Mouse (Mus musculus) heart, embryonic 11.5 days (tissue): ENCODE results near the gene Tcl1. TPM values are rescaled to one million over a fixed set of nuclear protein-coding genes. Genes with fewer than 3 reads are reported as not detected.

Experiments used
- polyA plus RNA-seq: library from polyadenylated mRNA; unstranded; fragments of >200 nt; fragmentation: Nextera tagmentation; extraction: Ambion mirVana; gene quantifications from 2 replicates; pipeline ENCODE4 v1.2.1, GENCODE M21; 2014

The Tcl1 gene
- polyA plus RNA-seq, 1 experiment from 2014 or later: not detected

Other genes starting within 250 kb of the Tcl1 start
- 0.10 and 0.42 TPM in 2 replicates for gene Syne3, start 213.0 kb downstream of the Tcl1 start, polyA plus RNA-seq
- gene Glrx5, start 190.1 kb downstream of the Tcl1 start, polyA plus RNA-seq: 214 and 254 TPM in 2 replicates
- not detected in 2 replicates for gene Tcl1b2, start 76.8 kb downstream of the Tcl1 start, polyA plus RNA-seq
- gene Tcl1b1, start 63.1 kb downstream of the Tcl1 start, polyA plus RNA-seq: not detected in 2 replicates
- not detected in 2 replicates for gene Tcl1b5, start 46.4 kb downstream of the Tcl1 start, polyA plus RNA-seq
- gene Tcl1b3, start 31.8 kb downstream of the Tcl1 start, polyA plus RNA-seq: not detected in 2 replicates
- not detected in 2 replicates for gene Tcl1b4, start 20.8 kb downstream of the Tcl1 start, polyA plus RNA-seq
- 0.14 TPM in 1 of 2 replicates, not detected in the other for gene Tunar, start 111.1 kb upstream of the Tcl1 start, polyA plus RNA-seq
- gene D430019H16Rik, start 231.1 kb upstream of the Tcl1 start, polyA plus RNA-seq: 0.86 and 1.4 TPM in 2 replicates